Mouse (Mus musculus): ENCODE results near the gene Txlng.
"Not testable (repeated sequence)": the region's sequence is repeated elsewhere in the genome, so short reads cannot be mapped to it uniquely, and the experiment has no call there.

Txlng gene

GRCm38 (mm10) chrX:162829203-162829708 lies at the start of gene Txlng:
Txlng (minus strand) TSS chrX:162829454.
- peak; percentile 90 for DNase-seq

GRCm38 (mm10) chrX:162878236-162878635 lies 49.0 kb upstream of the Txlng start:
- DNase-seq: no peak

GRCm38 (mm10) chrX:162873761-162874160 lies 44.5 kb upstream of the Txlng start:
- DNase-seq: no peak

- peak; percentile 24 for DNase-seq
These were observed 42.7 kb upstream of the Txlng start for GRCm38 (mm10) chrX:162871734-162872517.

GRCm38 (mm10) chrX:162868294-162868965 lies 39.2 kb upstream of the Txlng start:
- DNase-seq: peak; percentile 5

GRCm38 (mm10) chrX:162848682-162849081 lies 19.4 kb upstream of the Txlng start:
- DNase-seq: no peak

DNA sequence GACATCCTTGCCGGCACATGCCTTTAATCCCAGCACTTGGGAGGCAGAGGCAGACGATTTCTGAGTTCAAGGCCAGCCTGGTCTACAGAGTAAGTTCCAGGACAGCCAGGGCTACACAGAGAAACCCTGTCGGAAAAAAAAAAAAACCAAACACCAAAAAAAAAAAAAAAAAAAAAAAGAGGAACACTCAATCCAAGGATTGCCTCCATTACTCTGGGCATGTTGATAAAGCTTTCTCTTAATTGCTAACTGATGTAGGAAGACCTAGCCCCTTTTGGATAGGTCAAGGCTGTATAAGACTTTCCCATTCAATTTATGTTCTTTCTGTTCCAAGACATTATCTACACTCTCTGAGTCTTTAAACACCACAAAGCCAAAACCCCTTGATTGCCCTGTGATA lies 16.3 kb upstream of the Txlng start:
- no peak for DNase-seq

GRCm38 (mm10) chrX:162844447-162845100 lies 15.3 kb upstream of the Txlng start:
- no peak for DNase-seq

GRCm38 (mm10) chrX:162832101-162832500 lies 2.8 kb upstream of the Txlng start:
- no peak for DNase-seq

- no peak for DNase-seq
These were observed 2.3 kb upstream of the Txlng start for GRCm38 (mm10) chrX:162831542-162831941.

GRCm38 (mm10) chrX:162831036-162831435 lies 1.8 kb upstream of the Txlng start:
- peak; percentile 6 for DNase-seq

- DNase-seq: not testable (repeated sequence)
These were observed 1.1 kb upstream of the Txlng start for GRCm38 (mm10) chrX:162830313-162830712.

- DNase-seq: no peak
These were observed 487 bp upstream of the Txlng start for GRCm38 (mm10) chrX:162829741-162830140.

- DNase-seq: no peak
These were observed 471 bp downstream of the Txlng start for GRCm38 (mm10) chrX:162828783-162829182.

DNA sequence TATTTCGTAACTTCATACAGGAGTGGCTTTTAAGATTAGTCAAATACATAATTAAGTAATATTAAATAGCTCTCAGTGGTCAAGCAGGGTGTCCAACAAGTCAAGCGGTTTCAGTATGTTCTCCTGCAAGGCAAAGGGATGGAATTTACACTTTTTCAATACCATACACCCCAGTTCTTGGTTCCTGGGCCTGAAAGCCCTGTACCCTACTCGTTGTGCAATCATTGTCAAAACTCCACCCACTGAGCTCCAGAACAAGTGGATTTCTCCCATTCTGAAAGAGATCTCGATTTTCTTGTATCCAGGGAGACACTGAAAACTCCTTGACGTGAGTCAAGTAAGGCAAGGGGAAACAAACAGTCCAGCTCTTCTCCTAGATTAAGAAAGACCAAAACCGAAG lies 1.2 kb downstream of the Txlng start:
- no peak for DNase-seq

DNA sequence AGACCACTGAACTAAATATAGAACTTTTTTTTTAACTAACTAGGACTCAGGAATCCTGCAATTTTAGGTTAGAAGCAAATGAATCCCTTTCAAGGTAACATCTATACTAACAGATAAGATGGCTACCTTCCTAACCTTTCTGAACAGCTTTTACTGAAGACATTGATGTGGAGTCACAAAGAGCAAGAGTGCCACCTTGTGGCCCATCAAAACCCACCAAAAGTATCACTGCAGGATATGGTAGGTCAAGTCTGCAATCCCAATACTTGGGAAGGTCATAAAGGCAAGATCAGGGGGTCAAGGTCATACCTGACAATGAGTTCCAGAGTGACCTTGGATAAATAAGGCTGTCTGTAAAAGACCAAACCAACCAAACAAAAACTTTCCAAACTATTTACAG lies 28.9 kb downstream of the Txlng start:
- peak; percentile 47 for DNase-seq

GRCm38 (mm10) chrX:162791392-162791791 lies 37.9 kb downstream of the Txlng start:
- DNase-seq: peak; percentile 11

GRCm38 (mm10) chrX:162788372-162788771 lies 40.9 kb downstream of the Txlng start:
- DNase-seq: no peak

GRCm38 (mm10) chrX:162770726-162771125 lies 58.5 kb downstream of the Txlng start:
- DNase-seq: no peak

DNA sequence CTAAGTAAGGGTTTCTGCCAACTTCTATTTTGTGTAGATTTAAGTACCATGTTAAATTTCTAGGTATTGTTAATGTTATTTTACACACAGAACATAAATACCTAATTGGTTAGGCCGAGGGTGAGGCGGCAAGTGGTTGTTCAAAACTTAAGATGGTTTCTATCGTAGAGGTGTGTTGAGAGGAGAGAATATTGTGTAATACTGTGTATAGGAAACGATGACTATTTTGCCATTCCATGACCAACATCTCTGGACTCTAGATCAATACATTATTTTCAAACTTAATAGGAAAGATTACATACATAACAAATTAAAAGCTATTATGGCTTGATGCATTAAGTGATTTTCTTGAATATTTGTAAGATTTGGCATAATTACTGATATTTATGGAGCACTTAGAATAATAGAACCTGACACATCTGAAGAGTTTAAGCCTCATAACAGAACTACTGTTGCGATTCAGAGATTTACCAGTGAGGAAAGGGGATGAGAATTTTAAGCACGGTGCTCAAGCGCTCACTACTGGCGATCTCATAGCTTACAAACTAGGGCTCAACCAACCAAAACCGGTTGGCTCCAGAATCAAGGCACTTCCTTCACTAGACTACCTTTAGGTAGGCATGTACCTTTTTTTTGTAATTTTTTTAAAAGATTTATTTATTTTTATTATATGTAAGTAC lies 67.4 kb downstream of the Txlng start:
- DNase-seq: no peak

GRCm38 (mm10) chrX:162760958-162761515 lies 68.2 kb downstream of the Txlng start:
- no peak for DNase-seq

DNA sequence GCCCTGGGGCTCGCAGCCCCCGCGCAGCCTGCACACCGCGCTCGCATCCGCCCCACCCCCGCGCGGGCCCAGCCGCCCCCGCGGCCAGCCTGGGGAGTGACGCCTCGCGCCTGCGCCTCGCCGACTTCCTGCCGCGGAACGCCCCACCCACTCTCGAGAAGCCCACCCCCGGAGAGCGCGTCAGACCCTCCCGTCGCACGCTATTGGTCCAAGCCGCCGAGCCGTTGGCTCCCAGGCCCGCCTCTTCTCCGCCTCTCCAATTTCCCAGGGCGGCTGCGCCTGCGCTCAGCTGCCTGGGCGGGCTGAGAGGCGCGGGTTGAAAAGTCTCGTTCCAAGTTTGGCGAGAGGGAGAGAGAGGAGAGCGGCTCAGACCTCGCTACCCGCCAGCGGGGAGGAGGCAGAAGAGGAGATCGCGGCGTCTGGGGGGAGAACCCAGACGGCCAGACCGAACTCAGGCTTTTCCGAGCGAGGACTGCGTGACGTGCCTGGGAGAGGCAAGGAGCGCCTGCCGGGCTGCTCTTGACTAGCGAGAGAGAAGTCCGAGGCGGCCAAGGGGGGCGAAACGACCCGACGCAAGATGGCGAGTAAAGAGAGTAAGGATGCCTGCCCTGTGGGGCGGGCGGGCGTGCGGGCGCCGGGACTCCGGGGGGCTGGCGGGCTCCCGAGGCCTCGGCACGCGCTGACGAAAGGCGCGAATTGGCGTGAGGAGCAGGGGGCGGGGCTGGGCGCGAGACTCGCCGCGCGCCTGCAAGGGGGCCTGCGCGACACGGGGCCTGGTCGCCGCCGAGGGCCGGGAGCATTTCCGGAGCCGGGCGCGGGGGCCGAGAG lies 68.9 kb downstream of the Txlng start, which contains the start of gene Rbbp7:
TSS of gene Rbbp7 (plus strand) at position 288 of the 828 bp plus-strand sequence.
- peak; percentile 91 for DNase-seq
